11 mouse cellular contexts compared by ENCODE assay signal in genomic region chr6:91514135-91514534, GRCm38 (mm10). TPM values are rescaled to one million over a fixed set of nuclear protein-coding genes. Genes with fewer than 3 reads are reported as not detected.
A peak's percentile ranks its signal among the peaks of the same experiment; 100 is the strongest.
DNase-seq lines count a peak whose midpoint lies in the region; ATAC-seq and TF ChIP-seq lines count a peak whose summit lies in the region.
"Had no signal": no experiment of that assay in that cellular context is flagged by ENCODE, and none has a peak within 500 bp of the region (broad histone marks: within the 10 kb centered on the region; RNA-seq: fewer than 3 reads in every experiment).

No protein-coding gene starts in this region.

- H3K4me3 ChIP-seq in kidney, postnatal 0 days (replicated peaks; ENCODE audit: low read depth, low read length), result no peak overlapping the region
- peak overlapping the region; percentile 95; the same call in 1 of the 2 replicates for H3K4me3 ChIP-seq in embryonic facial prominence, embryonic 10.5 days
- H3K4me3 ChIP-seq in forebrain, embryonic 14.5 days (ENCODE audit: low read depth, low read length), result no peak overlapping the region
- no peak overlapping the region for H3K4me3 ChIP-seq in liver, postnatal 0 days (ENCODE audit: low read depth, low read length)

- H3K4me2 ChIP-seq in kidney, postnatal 0 days (ENCODE audit: low read length), result peak overlapping the region; percentile 64
- peak overlapping the region; percentile 73; the same call in 1 of the 2 replicates for H3K4me2 ChIP-seq in forebrain, embryonic 14.5 days (ENCODE audit: low read length)
- peak overlapping the region; percentile 87; the same call in 1 of the 2 replicates for H3K4me2 ChIP-seq in liver, postnatal 0 days (ENCODE audit: low read depth, low read length)

- H3K27me3 ChIP-seq in kidney, postnatal 0 days (ENCODE audit: insufficient read depth, low read length), result no peaks in the 10 kb centered on the region
- no peaks in the 10 kb centered on the region for H3K27me3 ChIP-seq in embryonic facial prominence, embryonic 10.5 days (replicated peaks; ENCODE audit: low read depth, poor library complexity, severe bottlenecking)
- no peaks in the 10 kb centered on the region for H3K27me3 ChIP-seq in forebrain, embryonic 14.5 days (replicated peaks; ENCODE audit: control insufficient read depth, insufficient read depth, low read length)
- H3K27me3 ChIP-seq in liver, postnatal 0 days (ENCODE audit: insufficient read depth, low read length), result no peaks in the 10 kb centered on the region

- no peak for TF ChIP-seq CTCF in kidney, postnatal 0 days (IDR thresholded peaks at IDR 0.05; ENCODE audit: low read depth)
- TF ChIP-seq CTCF in liver, postnatal 0 days (IDR thresholded peaks at IDR 0.05; ENCODE audit: low read depth), result no peak

- H3K27ac ChIP-seq in kidney, postnatal 0 days, result no peak overlapping the region
- no peak overlapping the region for H3K27ac ChIP-seq in embryonic facial prominence, embryonic 10.5 days (replicated peaks)
- no peak overlapping the region for H3K27ac ChIP-seq in forebrain, embryonic 14.5 days (ENCODE audit: low read depth, low read length)
- H3K27ac ChIP-seq in liver, postnatal 0 days (ENCODE audit: low read depth), result no peak overlapping the region

- no peak for TF ChIP-seq EP300 in liver, postnatal 0 days (IDR thresholded peaks at IDR 0.05; ENCODE audit: low read depth)

- H3K4me1 ChIP-seq in kidney, postnatal 0 days (replicated peaks; ENCODE audit: insufficient read depth, low read length), result peaks cover 7% of the 10 kb centered on the region; the same call in 1 of the 2 replicates
- H3K4me1 ChIP-seq in embryonic facial prominence, embryonic 10.5 days, result peaks cover 32% of the 10 kb centered on the region
- peaks cover 11% of the 10 kb centered on the region for H3K4me1 ChIP-seq in forebrain, embryonic 14.5 days (ENCODE audit: control insufficient read depth, insufficient read depth, low read length)
- peaks cover 16% of the 10 kb centered on the region for H3K4me1 ChIP-seq in liver, postnatal 0 days (ENCODE audit: insufficient read depth)

- no peak for ATAC-seq in kidney, postnatal 0 days (replicated peaks; ENCODE audit: low FRiP score, low read depth)
- ATAC-seq in forebrain, embryonic 14.5 days, result no peak
- ATAC-seq in liver, postnatal 0 days, result no peak
- no peak for ATAC-seq in megakaryocyte, adult 5-6 weeks (ENCODE audit: poor library complexity, severe bottlenecking)

- H3K36me3 ChIP-seq in kidney, postnatal 0 days (ENCODE audit: insufficient read depth, low read length), result peaks cover 7% of the 10 kb centered on the region; the same call in 1 of the 2 replicates
- H3K36me3 ChIP-seq in embryonic facial prominence, embryonic 10.5 days (replicated peaks), result peaks cover 53% of the 10 kb centered on the region
- peaks cover 19% of the 10 kb centered on the region for H3K36me3 ChIP-seq in forebrain, embryonic 14.5 days (ENCODE audit: control insufficient read depth, insufficient read depth, low read length)
- peaks cover 15% of the 10 kb centered on the region for H3K36me3 ChIP-seq in liver, postnatal 0 days (replicated peaks; ENCODE audit: insufficient read depth, low read length)

- H3K9ac ChIP-seq in kidney, postnatal 0 days (ENCODE audit: low read depth, low read length), result no peak overlapping the region
- no peak overlapping the region; the same call in none of the 2 replicates for H3K9ac ChIP-seq in forebrain, embryonic 14.5 days (ENCODE audit: low read length)
- H3K9ac ChIP-seq in liver, postnatal 0 days (replicated peaks), result no peak overlapping the region

- no peak for DNase-seq in kidney, postnatal 0 days (ENCODE audit: low spot score)
- DNase-seq in kidney, postnatal 10 days, result no peak
- DNase-seq in embryonic facial prominence, embryonic 10.5 days (ENCODE audit: low spot score), result no peak
- DNase-seq in forebrain, embryonic 14.5 days (ENCODE audit: low spot score), result no peak
- DNase-seq in liver, postnatal 0 days, result no peak
- no peak for DNase-seq in ovary, adult 18-20 months (ENCODE audit: low spot score)
- DNase-seq: cerebellum, postnatal 25 days; heart, postnatal 4 days; layer of hippocampus, adult 9-11 months; right cerebral cortex, postnatal 14 days had no signal

- no peaks in the 10 kb centered on the region for H3K9me3 ChIP-seq in kidney, postnatal 0 days (replicated peaks; ENCODE audit: low read length)
- no peaks in the 10 kb centered on the region for H3K9me3 ChIP-seq in embryonic facial prominence, embryonic 10.5 days
- H3K9me3 ChIP-seq in forebrain, embryonic 14.5 days (replicated peaks; ENCODE audit: control insufficient read depth, low read length), result no peaks in the 10 kb centered on the region
- no peaks in the 10 kb centered on the region for H3K9me3 ChIP-seq in liver, postnatal 0 days (ENCODE audit: low read length)

RNA-seq across cellular contexts. Expression of gene Xpc, which starts 1.6 kb away (rescaled TPM):
- polyA plus RNA-seq in kidney, postnatal 0 days (2015; fragmentation: Nextera tagmentation; extraction: Ambion mirVana), result 29.2 and 29.4 TPM in 2 replicates
- polyA plus RNA-seq in embryonic facial prominence, embryonic 10.5 days (2016; fragmentation: Nextera tagmentation; extraction: Ambion mirVana), result 26.7 and 27.3 TPM in 2 replicates
- polyA plus RNA-seq in forebrain, embryonic 14.5 days (2014; fragmentation: Nextera tagmentation; extraction: Ambion mirVana), result 17.5 and 19.7 TPM in 2 replicates
- polyA plus RNA-seq in liver, postnatal 0 days (2015; fragmentation: Nextera tagmentation; extraction: Ambion mirVana), result 6.3 and 6.7 TPM in 2 replicates
- 9.6 and 11.6 TPM in 2 replicates for total RNA-seq in megakaryocyte, adult 5-6 weeks (2015)
- 36.8 and 41.5 TPM in 2 replicates for total RNA-seq in megakaryocyte, adult 5-6 weeks (2017)

RNA-seq across cellular contexts. Expression of gene Lsm3, which starts 1.6 kb away (rescaled TPM):
- 215 and 222 TPM in 2 replicates for polyA plus RNA-seq in kidney, postnatal 0 days (2015; fragmentation: Nextera tagmentation; extraction: Ambion mirVana)
- polyA plus RNA-seq in embryonic facial prominence, embryonic 10.5 days (2016; fragmentation: Nextera tagmentation; extraction: Ambion mirVana), result 444 and 453 TPM in 2 replicates
- polyA plus RNA-seq in forebrain, embryonic 14.5 days (2014; fragmentation: Nextera tagmentation; extraction: Ambion mirVana), result 200 and 264 TPM in 2 replicates
- 67.8 and 69.6 TPM in 2 replicates for polyA plus RNA-seq in liver, postnatal 0 days (2015; fragmentation: Nextera tagmentation; extraction: Ambion mirVana)
- total RNA-seq in megakaryocyte, adult 5-6 weeks (2015), result 84.7 and 89.8 TPM in 2 replicates
- total RNA-seq in megakaryocyte, adult 5-6 weeks (2017), result 196 and 288 TPM in 2 replicates

RNA-seq across cellular contexts. Expression of gene Tmem43, which starts 40.6 kb away (rescaled TPM):
- polyA plus RNA-seq in kidney, postnatal 0 days (2015; fragmentation: Nextera tagmentation; extraction: Ambion mirVana), result 34.5 and 39.6 TPM in 2 replicates
- 62.5 and 66.1 TPM in 2 replicates for polyA plus RNA-seq in embryonic facial prominence, embryonic 10.5 days (2016; fragmentation: Nextera tagmentation; extraction: Ambion mirVana)
- 55.5 and 63.0 TPM in 2 replicates for polyA plus RNA-seq in forebrain, embryonic 14.5 days (2014; fragmentation: Nextera tagmentation; extraction: Ambion mirVana)
- polyA plus RNA-seq in liver, postnatal 0 days (2015; fragmentation: Nextera tagmentation; extraction: Ambion mirVana), result 6.9 and 8.1 TPM in 2 replicates
- total RNA-seq in megakaryocyte, adult 5-6 weeks (2015), result 62.2 and 66.7 TPM in 2 replicates
- total RNA-seq in megakaryocyte, adult 5-6 weeks (2017), result 87.3 and 104 TPM in 2 replicates

RNA-seq across cellular contexts. Expression of gene Chchd4, which starts 40.8 kb away (rescaled TPM):
- polyA plus RNA-seq in kidney, postnatal 0 days (2015; fragmentation: Nextera tagmentation; extraction: Ambion mirVana), result 28.0 and 29.2 TPM in 2 replicates
- 35.3 and 38.2 TPM in 2 replicates for polyA plus RNA-seq in embryonic facial prominence, embryonic 10.5 days (2016; fragmentation: Nextera tagmentation; extraction: Ambion mirVana)
- polyA plus RNA-seq in forebrain, embryonic 14.5 days (2014; fragmentation: Nextera tagmentation; extraction: Ambion mirVana), result 30.3 and 34.8 TPM in 2 replicates
- polyA plus RNA-seq in liver, postnatal 0 days (2015; fragmentation: Nextera tagmentation; extraction: Ambion mirVana), result 10.7 and 11.3 TPM in 2 replicates
- total RNA-seq in megakaryocyte, adult 5-6 weeks (2015), result 6.2 and 7.3 TPM in 2 replicates
- 6.1 and 7.1 TPM in 2 replicates for total RNA-seq in megakaryocyte, adult 5-6 weeks (2017)
